Mouse (Mus musculus) CH12.LX (cell line): Measurements from ENCODE around the gene Tmprss4. TPM values are rescaled to one million over a fixed set of nuclear protein-coding genes. Genes with fewer than 3 reads are reported as not detected.

ENCODE experiments used
- DNase-seq: peaks from one replicate; pipeline ENCODE4 v3.0.0-alpha.2; 2013; ENCODE audit errors: extremely low read depth
- H3K27ac ChIP-seq: 2 replicates; pipeline ENCODE4 v1.5.1; 2012; ENCODE audit warnings: low read depth, mild to moderate bottlenecking, control low read depth, moderate library complexity; ENCODE audit not compliant: insufficient read depth
- H3K27me3 ChIP-seq: replicated peaks from 2 replicates; pipeline ENCODE3; 2012; ENCODE audit warnings: inconsistent platforms
- H3K36me3 ChIP-seq, 2 experiments: replicated peaks in 1 of 2; 2 replicates each; pipeline versions ENCODE3 to v1.6.1; 2012; ENCODE audit warnings: inconsistent platforms in 1 of 2, low read length in 1 of 2, mild to moderate bottlenecking in 1 of 2, mixed read lengths in 1 of 2, moderate library complexity in 1 of 2; ENCODE audit not compliant: control insufficient read depth in 1 of 2, insufficient read depth in 1 of 2
- H3K4me1 ChIP-seq, 2 experiments: 2 replicates each; pipeline ENCODE4 v1.6.1; 2012; ENCODE audit warnings: inconsistent platforms in 1 of 2, moderate library complexity in 1 of 2; ENCODE audit not compliant: insufficient read depth in 2 of 2, control insufficient read depth in 1 of 2
- H3K4me2 ChIP-seq: 2 replicates; pipeline ENCODE4 v1.6.1; 2012; ENCODE audit warnings: low read depth, mild to moderate bottlenecking, control low read depth; ENCODE audit not compliant: poor library complexity, insufficient read depth, severe bottlenecking
- H3K4me3 ChIP-seq, 3 experiments: fragments of 150-350 bp in 1 of 3; sonication (generic) in 1 of 3; replicated peaks in 1 of 3; 2 replicates each; pipeline versions ENCODE3 to v1.5.1; 2011 to 2012; ENCODE audit warnings: low read depth in 2 of 3, low read length in 2 of 3, mild to moderate bottlenecking in 2 of 3, moderate library complexity in 2 of 3, control low read depth in 1 of 3, improper control_type of control experiment in 1 of 3, inconsistent platforms in 1 of 3, mixed read lengths in 1 of 3; ENCODE audit not compliant: poor library complexity in 1 of 3
- H3K79me2 ChIP-seq: replicated peaks from 2 replicates; pipeline ENCODE4 v1.6.1; 2012; ENCODE audit warnings: mild to moderate bottlenecking, moderate library complexity; ENCODE audit not compliant: control insufficient read depth, poor library complexity, insufficient read depth, severe bottlenecking; ENCODE audit errors: extremely low read depth
- H3K9ac ChIP-seq: 2 replicates; pipeline ENCODE4 v1.6.1; 2012; ENCODE audit warnings: low read depth, mild to moderate bottlenecking, control low read depth, moderate library complexity; ENCODE audit not compliant: insufficient read depth
- H3K9me3 ChIP-seq: replicated peaks from 2 replicates; pipeline ENCODE3; 2012; ENCODE audit warnings: low read length, inconsistent platforms, mixed read lengths
- CHD2 ChIP-seq: IDR thresholded peaks from 2 replicates; pipeline ENCODE4 v1.6.1; 2011; ENCODE audit warnings: low read length, improper control_type of control experiment
- CTCF ChIP-seq, 2 experiments: IDR thresholded peaks in 1 of 2; conservative IDR thresholded peaks in 1 of 2; 2 replicates each; pipeline ENCODE4 v1.5.1; 2011 to 2012; ENCODE audit warnings: low read depth in 2 of 2, low read length in 2 of 2, improper control_type of control experiment in 1 of 2, inconsistent platforms in 1 of 2, mild to moderate bottlenecking in 1 of 2, moderate library complexity in 1 of 2
- E2F4 ChIP-seq: IDR thresholded peaks from 2 replicates; pipeline ENCODE4 v1.6.1; 2011; ENCODE audit warnings: low read depth, low read length, improper control_type of control experiment; ENCODE audit not compliant: insufficient replicate concordance
- EP300 ChIP-seq: IDR thresholded peaks from 2 replicates; pipeline ENCODE4 v1.6.1; 2011; ENCODE audit warnings: low read length, improper control_type of control experiment
- GABPA ChIP-seq: IDR thresholded peaks from 2 replicates; pipeline ENCODE4 v1.6.1; 2012; ENCODE audit warnings: low read depth, low read length, improper control_type of control experiment, inconsistent platforms; ENCODE audit not compliant: insufficient replicate concordance
- HCFC1 ChIP-seq: IDR thresholded peaks from 2 replicates; pipeline ENCODE4 v1.6.1; 2012; ENCODE audit warnings: low read depth, mild to moderate bottlenecking, inconsistent platforms, low read length, improper control_type of control experiment
- JUN ChIP-seq: IDR thresholded peaks from 2 replicates; pipeline ENCODE4 v1.6.1; 2011; ENCODE audit warnings: low read depth, mild to moderate bottlenecking, low read length, improper control_type of control experiment, moderate library complexity; ENCODE audit not compliant: insufficient read depth
- KAT2A ChIP-seq: IDR thresholded peaks from 2 replicates; pipeline ENCODE4 v1.6.1; 2012; ENCODE audit warnings: low read length, improper control_type of control experiment, inconsistent platforms; ENCODE audit not compliant: insufficient replicate concordance
- MAX ChIP-seq: IDR thresholded peaks from 2 replicates; pipeline ENCODE4 v1.6.1; 2011; ENCODE audit warnings: low read length, improper control_type of control experiment
- MEF2A ChIP-seq: IDR thresholded peaks from 2 replicates; pipeline ENCODE4 v1.6.1; 2014; ENCODE audit warnings: low read depth, mild to moderate bottlenecking, inconsistent platforms, low read length, improper control_type of control experiment, borderline replicate concordance
- MXI1 ChIP-seq: IDR thresholded peaks from 2 replicates; pipeline ENCODE4 v1.6.1; 2011; ENCODE audit warnings: mild to moderate bottlenecking, low read depth, low read length, improper control_type of control experiment
- MYC ChIP-seq: IDR thresholded peaks from 2 replicates; pipeline ENCODE4 v1.6.1; 2011; ENCODE audit warnings: low read depth, mild to moderate bottlenecking, improper control_type of control experiment, low read length
- NRF1 ChIP-seq: IDR thresholded peaks from 2 replicates; pipeline ENCODE4 v1.6.1; 2014; ENCODE audit warnings: low read depth, mild to moderate bottlenecking, inconsistent platforms, low read length, improper control_type of control experiment, moderate library complexity
- POLR2A ChIP-seq: IDR thresholded peaks from 2 replicates; pipeline ENCODE4 v1.6.1; 2011; ENCODE audit warnings: low read depth, mild to moderate bottlenecking, improper control_type of control experiment, low read length
- RCOR1 ChIP-seq: conservative IDR thresholded peaks from 2 replicates; pipeline ENCODE4 v1.6.1; 2012; ENCODE audit warnings: low read depth, mild to moderate bottlenecking, inconsistent platforms, low read length, improper control_type of control experiment
- SIN3A ChIP-seq: IDR thresholded peaks from 2 replicates; pipeline ENCODE4 v1.6.1; 2012; ENCODE audit warnings: low read length, improper control_type of control experiment, inconsistent platforms
- SMC3 ChIP-seq: IDR thresholded peaks from 2 replicates; pipeline ENCODE4 v1.6.1; 2011; ENCODE audit warnings: low read depth, low read length, improper control_type of control experiment
- TBP ChIP-seq: conservative IDR thresholded peaks from 2 replicates; pipeline ENCODE4 v1.6.1; 2011; ENCODE audit warnings: low read depth, low read length, improper control_type of control experiment
- UBTF ChIP-seq: IDR thresholded peaks from 2 replicates; pipeline ENCODE4 v1.6.1; 2012; ENCODE audit warnings: low read depth, mild to moderate bottlenecking, inconsistent platforms, low read length, improper control_type of control experiment, moderate library complexity
- USF1 ChIP-seq: IDR thresholded peaks from 2 replicates; pipeline ENCODE4 v1.6.1; 2014; ENCODE audit warnings: low read depth, mild to moderate bottlenecking, inconsistent platforms, low read length, improper control_type of control experiment
- USF2 ChIP-seq: conservative IDR thresholded peaks from 2 replicates; pipeline ENCODE4 v1.6.1; 2011; ENCODE audit warnings: low read depth, low read length, improper control_type of control experiment
- ZC3H11A ChIP-seq: IDR thresholded peaks from 2 replicates; pipeline ENCODE4 v1.6.1; 2012; ENCODE audit warnings: low read depth, mild to moderate bottlenecking, inconsistent platforms, low read length, improper control_type of control experiment
- ZKSCAN1 ChIP-seq: IDR thresholded peaks from 2 replicates; pipeline ENCODE4 v1.6.1; 2012; ENCODE audit warnings: low read depth, inconsistent platforms, low read length, improper control_type of control experiment, borderline replicate concordance
- ZNF384 ChIP-seq: IDR thresholded peaks from 2 replicates; pipeline ENCODE4 v1.6.1; 2012; ENCODE audit warnings: low read depth, low read length, improper control_type of control experiment, inconsistent platforms
- dilution Hi-C: fragments of 300-500 bp; cut with MboI; formaldehyde crosslinking; loops from 2 replicates; pipeline ENCODE4 v1.14.3; 2020; ENCODE audit warnings: low sequenced_read_pairs; ENCODE audit not compliant: extremely low pct_unique_long_range_greater_than_20kb, extremely low pct_ligation_motif_present
- in situ Hi-C: fragments of 300-500 bp; cut with MboI; formaldehyde crosslinking; loops from 3 replicates; pipeline ENCODE4 v1.14.3; 2019; ENCODE audit warnings: low sequenced_read_pairs, low pct_ligation_motif_present, low pct_unique_long_range_greater_than_20kb, mixed read lengths
- polyA plus RNA-seq: library from polyadenylated mRNA; unstranded; fragments of >175 nt; gene quantifications from 2 replicates; pipeline ENCODE4 v1.2.1, GENCODE M21; 2012; ENCODE audit warnings: low read depth; ENCODE audit not compliant: insufficient read length
- total RNA-seq, 2 experiments: library from RNA; depleted of rRNA; stranded (reverse); fragments of 300-350 nt in 1 of 2; fragments of >200 nt in 1 of 2; gene quantifications; 2 replicates each; pipeline ENCODE4 v1.2.3; 2012 to 2014

Gene Tmprss4
- total and polyA plus RNA-seq, 3 experiments = not detected

- in situ Hi-C loops (loop anchor here (5.0 to 25.0 kb wide), 3 partner anchors 78 to 518 kb away; no protein-coding TSS in a partner anchor), dilution Hi-C loops (no loop called here)
- H3K4me3 ChIP-seq = no peak overlapping the region
Measured at GRCm38 (mm10) chr9:45219644-45220043, 15.8 kb upstream of the Tmprss4 start.

GRCm38 (mm10) chr9:45215526-45216179 is 11.8 kb upstream of the Tmprss4 start:
- Histone ChIP-seq H3K4me1 (no peaks in the 10 kb centered on the region), H3K27me3 (no peaks in the 10 kb centered on the region), H3K27ac (no peak overlapping the region), H3K9ac (no peak overlapping the region), H3K4me3 (no peak overlapping the region), H3K79me2 (no peaks in the 10 kb centered on the region), H3K4me2 (no peak overlapping the region), H3K9me3 (no peaks in the 10 kb centered on the region), H3K36me3 (no peaks in the 10 kb centered on the region)
- TF ChIP-seq GABPA = no peak
- no peak for TF ChIP-seq CHD2
- no peak for TF ChIP-seq MEF2A
- TF ChIP-seq MAX = no peak
- no peak for TF ChIP-seq ZC3H11A
- no peak for TF ChIP-seq SIN3A
- TF ChIP-seq NRF1 = no peak
- no peak for TF ChIP-seq MXI1
- TF ChIP-seq HCFC1 = no peak
- TF ChIP-seq MYC = no peak
- no peak for TF ChIP-seq USF1
- TF ChIP-seq USF2 = no peak
- TF ChIP-seq KAT2A = no peak
- no peak for TF ChIP-seq UBTF
- dilution Hi-C loops (no loop called here), in situ Hi-C loops (loop anchor here (25.0 kb wide), 1 partner anchor 522 kb away; no protein-coding TSS in a partner anchor)
- DNase-seq = no peak

More at GRCm38 (mm10) chr9:45219644-45220043, 15.8 kb upstream of the Tmprss4 start:
- no peak overlapping the region for H3K9ac ChIP-seq
- H3K36me3 ChIP-seq = no peaks in the 10 kb centered on the region
- no peak overlapping the region for H3K4me2 ChIP-seq
- no peaks in the 10 kb centered on the region for H3K9me3 ChIP-seq
- no peaks in the 10 kb centered on the region for H3K79me2 ChIP-seq
- peaks cover 6 to 20% of the 10 kb centered on the region in 2 experiments; a peak in 3 of 4 replicates for H3K4me1 ChIP-seq
- DNase-seq = no peak
- H3K27me3 ChIP-seq = no peaks in the 10 kb centered on the region
- no peak for TF ChIP-seq POLR2A
- TF ChIP-seq NRF1 = no peak
- no peak for TF ChIP-seq HCFC1
- TF ChIP-seq ZNF384 = no peak
- no peak for TF ChIP-seq EP300
- no peak for TF ChIP-seq CHD2
- no peak for TF ChIP-seq USF1
- TF ChIP-seq SMC3 = no peak
- no peak for TF ChIP-seq RCOR1
- no peak for TF ChIP-seq TBP
- no peak for TF ChIP-seq E2F4
- no peak for TF ChIP-seq ZKSCAN1
- no peak for TF ChIP-seq USF2
- TF ChIP-seq CTCF (conservative IDR thresholded peaks at IDR 0.05 in 1 of 2, IDR thresholded peaks at IDR 0.05 in 1 of 2; ENCODE audit: low read depth in 2 of 2, low read length in 2 of 2) = no peak
- no peak for TF ChIP-seq JUN
- TF ChIP-seq ZC3H11A = no peak
- no peak for TF ChIP-seq MAX
- no peak for TF ChIP-seq MXI1
- no peak overlapping the region for H3K27ac ChIP-seq
